Mouse (Mus musculus) liver, embryonic 16.5 days (tissue): Measurements from ENCODE around the gene Proca1. TPM values are rescaled to one million over a fixed set of nuclear protein-coding genes. Genes with fewer than 3 reads are reported as not detected.

Experiments used
- ATAC-seq: fragments of 200-750 bp; cut with Nextera tagmentation; 2 replicates; pipeline ENCODE4 v1.8.0; 2017; ENCODE audit warnings: low read depth, mild to moderate bottlenecking, moderate number of reproducible peaks, moderate library complexity
- H3K27ac ChIP-seq: fragments of 300-500 bp; sonication (generic); 2 replicates; pipeline ENCODE4 v1.5.1; 2014; ENCODE audit warnings: mild to moderate bottlenecking, low read length
- H3K27me3 ChIP-seq: fragments of 300-500 bp; sonication (generic); 2 replicates; pipeline ENCODE4 v1.6.1; 2014; ENCODE audit warnings: low read depth, low read length, mixed read lengths; ENCODE audit not compliant: control insufficient read depth, insufficient read depth
- H3K36me3 ChIP-seq: fragments of 300-500 bp; sonication (generic); 2 replicates; pipeline ENCODE4 v1.6.1; 2014; ENCODE audit warnings: mild to moderate bottlenecking; ENCODE audit not compliant: control insufficient read depth, insufficient read depth
- H3K4me1 ChIP-seq: fragments of 300-500 bp; sonication (generic); 2 replicates; pipeline ENCODE4 v1.6.1; 2014; ENCODE audit warnings: low read depth, low read length, mixed read lengths; ENCODE audit not compliant: control insufficient read depth
- H3K4me2 ChIP-seq: fragments of 300-500 bp; sonication (generic); 2 replicates; pipeline ENCODE4 v1.6.1; 2014; ENCODE audit warnings: low read depth, low read length, mixed read lengths
- H3K4me3 ChIP-seq: fragments of 300-500 bp; sonication (generic); 2 replicates; pipeline ENCODE4 v1.5.1; 2014; ENCODE audit warnings: low read depth, mild to moderate bottlenecking, low read length
- H3K9ac ChIP-seq: fragments of 300-500 bp; sonication (generic); 2 replicates; pipeline ENCODE4 v1.6.1; 2014; ENCODE audit warnings: low read depth, low read length
- H3K9me3 ChIP-seq: fragments of 300-500 bp; sonication (generic); replicated peaks from 2 replicates; pipeline ENCODE4 v1.6.1; 2016; ENCODE audit warnings: low read length; ENCODE audit not compliant: control insufficient read depth
- whole genome bisulfite sequencing: fragments of 180-500 bp; shearing (Covaris S2); extraction: QIAGEN DNeasy Blood & Tissue Kit; methylation state at CpG from one replicate; pipeline ENCODE4 v1.1.7; 2014; ENCODE audit not compliant: insufficient replicate concordance; 5-methylcytosine and 5-hydroxymethylcytosine counted together
- polyA plus RNA-seq: library from polyadenylated mRNA; unstranded; fragments of >200 nt; fragmentation: Nextera tagmentation; extraction: Ambion mirVana; gene quantifications from 2 replicates; pipeline ENCODE4 v1.2.1, GENCODE M21; 2015

The Proca1 gene
- polyA plus RNA-seq, 1 experiment from 2014 or later: 0.44 TPM

DNA sequence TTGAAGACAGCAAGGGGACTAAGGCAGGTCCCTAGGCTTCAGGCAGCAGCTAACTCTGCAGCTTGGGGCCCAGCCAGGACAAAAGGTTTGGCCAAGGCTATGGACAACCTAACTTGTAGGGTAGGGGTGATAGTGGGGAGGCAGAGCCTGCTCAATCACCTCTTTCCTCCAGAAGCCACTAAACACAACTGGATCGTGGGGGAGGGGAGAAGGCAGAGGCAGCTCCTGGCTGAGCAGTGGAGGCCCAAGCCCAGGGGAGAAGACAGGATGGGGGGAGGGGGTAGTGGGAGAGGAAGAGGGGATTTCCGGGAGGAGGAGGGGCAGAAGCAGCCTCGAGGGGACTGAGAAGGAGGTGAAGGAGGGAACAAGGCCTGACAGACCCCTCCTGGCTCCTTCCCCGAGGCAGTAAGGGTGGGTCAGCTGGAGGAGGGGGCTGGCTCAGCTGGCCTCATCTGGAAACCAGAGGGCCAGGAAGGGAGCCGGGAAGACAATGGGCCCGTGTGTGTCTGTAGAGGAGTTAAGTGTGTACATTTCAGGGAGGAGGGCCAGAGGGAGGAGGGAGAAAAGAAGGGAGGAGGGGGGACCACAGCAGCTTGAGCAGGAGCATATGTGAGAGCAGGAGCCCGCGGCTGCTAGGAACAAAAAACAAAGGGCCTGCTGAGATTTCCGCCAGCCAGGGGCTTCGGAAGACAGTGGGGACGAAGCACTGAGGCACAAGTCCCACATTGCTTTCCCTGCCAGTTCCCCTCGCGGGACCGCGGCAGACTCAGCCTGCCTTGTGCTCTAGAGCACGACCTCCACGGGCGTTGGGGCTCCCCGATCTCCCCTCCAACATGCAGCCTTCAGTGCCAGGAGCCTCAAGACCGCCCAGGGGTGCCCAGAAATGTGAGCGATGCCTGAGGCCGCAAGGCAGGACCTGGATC lies 29.2 kb upstream of the Proca1 start:
- Histone ChIP-seq H3K4me3 (peak overlapping the region; percentile 96), H3K4me2 (peak overlapping the region; percentile 100), H3K27me3 (no peaks in the 10 kb centered on the region), H3K9ac (peak overlapping the region; percentile 98), H3K36me3 (peaks cover 26% of the 10 kb centered on the region), H3K27ac (peak overlapping the region; percentile 87), H3K9me3 (no peaks in the 10 kb centered on the region), H3K4me1 (peaks cover 76% of the 10 kb centered on the region)
- under 1% methylated on average over 22 of the region's 22 CpGs for WGBS
- no peak for ATAC-seq

DNA sequence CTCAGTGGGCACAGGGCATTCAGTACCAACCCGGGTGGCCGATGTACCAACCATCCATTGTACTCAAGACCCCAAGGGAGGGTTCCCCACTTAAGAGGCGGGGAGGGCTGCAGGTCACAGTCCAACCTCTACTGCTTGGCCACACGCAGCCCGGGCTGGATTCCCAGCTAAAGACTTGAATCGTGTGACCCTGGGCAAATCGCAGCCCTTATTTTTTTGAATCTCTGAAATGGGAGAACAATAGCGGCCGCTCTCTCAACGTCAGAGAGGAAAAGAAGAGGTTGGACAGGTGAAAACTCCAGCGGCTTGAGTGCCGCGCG lies 28.6 kb upstream of the Proca1 start:
- Histone ChIP-seq H3K4me2 (peak overlapping the region; percentile 100), H3K27me3 (no peaks in the 10 kb centered on the region), H3K4me3 (peak overlapping the region; percentile 96), H3K9me3 (no peaks in the 10 kb centered on the region), H3K36me3 (peaks cover 23% of the 10 kb centered on the region), H3K27ac (peak overlapping the region; percentile 87), H3K4me1 (peaks cover 77% of the 10 kb centered on the region), H3K9ac (peak overlapping the region; percentile 98)
- WGBS: under 1% methylated on average over 14 of the region's 14 CpGs
- no peak for ATAC-seq

DNA sequence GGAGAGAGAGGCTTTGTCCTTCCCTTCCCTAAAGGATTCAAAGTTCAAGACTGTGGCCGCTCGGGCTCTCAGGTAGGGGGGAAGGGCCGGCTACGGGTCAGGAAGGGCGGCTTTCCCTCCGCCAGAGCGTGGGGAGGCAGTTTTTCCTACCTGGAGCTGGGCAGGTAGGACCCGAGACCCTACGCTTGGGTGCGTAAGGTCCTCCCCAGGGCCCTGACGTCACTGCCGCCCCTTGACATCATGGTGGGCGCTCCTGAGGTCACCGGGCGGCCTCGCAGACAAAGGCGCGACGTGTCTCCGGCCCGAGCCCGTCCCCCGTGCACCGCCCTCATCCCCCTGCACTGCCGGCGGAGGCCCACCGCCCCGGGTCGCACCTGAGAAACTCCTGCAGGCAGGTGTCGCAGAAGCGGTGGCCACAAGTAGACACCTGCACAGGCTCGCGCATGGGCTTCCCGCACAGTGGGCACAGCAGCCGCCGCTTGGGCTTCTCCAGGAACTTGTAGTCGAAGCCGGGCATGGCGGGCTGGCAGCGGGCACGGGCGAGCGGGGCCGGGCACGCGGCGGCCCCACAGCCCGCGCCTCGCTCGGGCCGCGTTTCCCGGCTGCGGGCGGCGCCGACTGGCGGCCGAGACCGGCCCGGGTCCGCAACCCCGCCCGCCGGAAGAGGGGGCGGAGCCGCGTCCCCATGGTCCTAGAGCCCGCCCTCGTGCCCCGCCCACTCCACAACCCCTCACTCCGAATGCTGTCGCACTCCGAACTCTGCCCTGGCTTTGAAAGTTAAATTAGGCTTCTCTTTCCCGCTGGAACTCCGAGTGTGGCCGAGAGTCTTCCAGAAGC lies 28.1 kb upstream of the Proca1 start, which contains the start of gene Traf4:
Gene Traf4 (minus strand): TSS at position 666 of the 837 bp plus-strand sequence.
- ATAC-seq: peak; percentile 85
- WGBS: under 1% methylated on average over 75 of the region's 78 CpGs
- Histone ChIP-seq H3K4me3 (peak within 1 kb of the TSS; percentile 96), H3K4me2 (peak within 1 kb of the TSS; percentile 100), H3K27ac (peak within 1 kb of the TSS; percentile 89), H3K27me3 (no peaks in the 10 kb centered on the region), H3K9ac (peak within 1 kb of the TSS; percentile 98), H3K36me3 (peaks cover 17% of the 10 kb centered on the region), H3K9me3 (no peaks in the 10 kb centered on the region), H3K4me1 (peaks cover 79% of the 10 kb centered on the region)

DNA sequence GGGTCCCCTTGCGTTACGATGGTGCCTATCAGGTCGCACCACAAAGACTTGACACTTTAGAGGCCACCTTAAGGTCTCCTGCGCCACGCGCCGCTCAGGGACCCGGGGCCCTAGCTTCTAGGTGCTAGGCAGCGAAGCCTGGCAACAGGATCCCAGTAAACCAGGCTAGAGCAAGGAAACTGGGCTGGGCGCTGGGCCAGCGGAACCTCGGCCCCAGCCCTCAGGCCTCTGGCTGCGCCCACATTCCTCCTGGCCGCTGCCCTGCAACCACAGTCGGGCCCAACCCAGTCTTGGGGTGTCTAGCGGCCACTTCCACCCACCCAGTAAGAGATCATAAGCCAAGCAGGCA lies 27.5 kb upstream of the Proca1 start:
- H3K4me2 ChIP-seq: peak overlapping the region; percentile 100
- ATAC-seq: peak; percentile 12
- WGBS: 3% methylated on average over 16 of the region's 16 CpGs
- peaks cover 84% of the 10 kb centered on the region for H3K4me1 ChIP-seq
- no peaks in the 10 kb centered on the region for H3K9me3 ChIP-seq
- peak overlapping the region; percentile 89 for H3K27ac ChIP-seq
- no peaks in the 10 kb centered on the region for H3K27me3 ChIP-seq
- H3K4me3 ChIP-seq: peak overlapping the region; percentile 96
- H3K36me3 ChIP-seq: peaks cover 11% of the 10 kb centered on the region
- peak overlapping the region; percentile 98 for H3K9ac ChIP-seq

DNA sequence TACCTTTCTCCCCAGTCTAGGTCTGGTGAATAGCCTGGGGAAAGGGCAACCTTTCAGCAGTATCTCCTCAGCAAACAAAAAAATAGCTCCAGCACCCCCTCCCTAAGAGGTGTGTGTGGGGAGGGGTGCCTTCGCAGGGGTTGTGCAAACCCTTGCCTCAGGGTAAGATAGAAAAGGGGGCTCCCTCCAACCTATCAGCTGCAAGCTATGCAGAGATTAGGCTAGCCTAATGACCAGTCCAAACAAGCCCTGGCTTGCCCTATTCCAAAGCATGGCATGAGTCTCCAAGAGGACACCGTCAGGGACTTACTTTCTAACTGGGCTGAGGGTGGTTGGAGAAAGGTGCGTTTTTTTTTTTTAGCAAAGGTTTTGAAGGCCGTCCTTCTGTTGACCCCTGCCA lies 27.0 kb upstream of the Proca1 start:
- no peak for ATAC-seq
- H3K27ac ChIP-seq: peak overlapping the region; percentile 89
- peaks cover 7% of the 10 kb centered on the region for H3K36me3 ChIP-seq
- peak overlapping the region; percentile 100 for H3K4me2 ChIP-seq
- peak overlapping the region; percentile 96 for H3K4me3 ChIP-seq
- H3K4me1 ChIP-seq: peaks cover 83% of the 10 kb centered on the region
- H3K9ac ChIP-seq: peak overlapping the region; percentile 98
- no peaks in the 10 kb centered on the region for H3K27me3 ChIP-seq
- WGBS: 54% methylated on average over 4 of the region's 4 CpGs
- no peaks in the 10 kb centered on the region for H3K9me3 ChIP-seq

DNA sequence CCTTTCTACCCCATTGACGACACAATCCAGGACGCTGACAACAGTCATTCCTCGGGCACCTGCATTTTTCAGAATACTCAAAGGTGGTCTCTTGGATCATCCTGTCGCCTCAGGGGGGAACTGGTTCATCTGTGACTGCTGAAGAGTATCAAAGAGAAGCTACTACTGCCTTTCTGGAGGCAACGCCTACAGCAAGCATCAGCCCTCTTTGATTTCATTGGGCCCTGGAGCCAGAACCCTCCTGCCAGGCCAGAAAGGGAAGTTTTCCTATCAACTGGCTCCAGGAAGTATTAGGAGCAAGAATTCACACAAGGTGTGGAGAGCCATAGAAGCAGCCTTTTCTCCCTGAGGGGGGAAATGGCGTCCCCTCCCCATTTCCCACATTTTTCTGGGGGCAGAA lies 26.6 kb upstream of the Proca1 start:
- Histone ChIP-seq H3K4me1 (peaks cover 81% of the 10 kb centered on the region), H3K9ac (no peak overlapping the region), H3K4me3 (no peak overlapping the region), H3K36me3 (peaks cover 4% of the 10 kb centered on the region; the same call in 1 of the 2 replicates), H3K27ac (no peak overlapping the region), H3K9me3 (no peaks in the 10 kb centered on the region), H3K27me3 (no peaks in the 10 kb centered on the region), H3K4me2 (no peak overlapping the region)
- WGBS: 63% methylated on average over 6 of the region's 6 CpGs
- no peak for ATAC-seq

DNA sequence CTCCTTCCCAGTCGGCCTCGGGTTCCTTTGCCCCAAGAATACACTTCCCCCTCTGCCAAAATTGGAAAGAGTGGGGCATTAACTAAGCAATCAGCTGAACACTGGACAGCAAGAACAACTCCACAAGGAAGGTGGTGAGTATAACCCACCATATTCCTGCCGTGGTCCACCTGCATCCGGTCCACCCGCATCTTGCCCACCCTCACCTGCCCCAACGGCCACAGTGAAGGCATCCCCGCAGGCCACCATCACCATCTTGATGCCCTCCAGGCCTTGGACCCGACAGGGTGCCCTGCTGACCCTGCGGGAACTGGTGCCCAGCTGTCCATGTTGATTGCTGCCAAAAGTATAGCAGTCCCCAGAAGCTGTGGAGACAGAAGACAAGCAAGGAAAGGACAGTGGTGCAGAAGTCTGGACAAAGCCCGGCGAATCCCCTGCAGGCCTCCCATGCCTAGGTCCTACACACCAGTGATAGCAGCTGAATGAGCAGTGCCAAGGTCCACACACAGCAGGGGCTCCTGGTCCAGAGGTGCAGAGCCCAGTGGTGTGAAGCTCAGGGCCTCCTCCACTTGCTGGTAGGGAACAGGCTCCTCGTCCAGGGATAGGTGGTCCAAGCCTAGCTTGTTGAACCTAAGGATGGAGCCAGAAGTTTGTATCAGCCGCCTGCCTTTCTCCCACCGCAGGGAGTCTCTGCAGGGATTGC lies 25.8 kb upstream of the Proca1 start:
- WGBS: 80% methylated on average over 14 of the region's 14 CpGs
- H3K27ac ChIP-seq: peak overlapping the region; percentile 91
- no peaks in the 10 kb centered on the region for H3K27me3 ChIP-seq
- H3K9me3 ChIP-seq: no peaks in the 10 kb centered on the region
- no peak overlapping the region for H3K4me3 ChIP-seq
- 0 out of 2 replicates have a peak overlapping the region, but pooled peaks have one; percentile 88 for H3K4me2 ChIP-seq
- H3K4me1 ChIP-seq: peaks cover 82% of the 10 kb centered on the region
- peak overlapping the region; percentile 12 for H3K9ac ChIP-seq
- no peak for ATAC-seq
- no peaks in the 10 kb centered on the region; the same call in 1 of the 2 replicates for H3K36me3 ChIP-seq

DNA sequence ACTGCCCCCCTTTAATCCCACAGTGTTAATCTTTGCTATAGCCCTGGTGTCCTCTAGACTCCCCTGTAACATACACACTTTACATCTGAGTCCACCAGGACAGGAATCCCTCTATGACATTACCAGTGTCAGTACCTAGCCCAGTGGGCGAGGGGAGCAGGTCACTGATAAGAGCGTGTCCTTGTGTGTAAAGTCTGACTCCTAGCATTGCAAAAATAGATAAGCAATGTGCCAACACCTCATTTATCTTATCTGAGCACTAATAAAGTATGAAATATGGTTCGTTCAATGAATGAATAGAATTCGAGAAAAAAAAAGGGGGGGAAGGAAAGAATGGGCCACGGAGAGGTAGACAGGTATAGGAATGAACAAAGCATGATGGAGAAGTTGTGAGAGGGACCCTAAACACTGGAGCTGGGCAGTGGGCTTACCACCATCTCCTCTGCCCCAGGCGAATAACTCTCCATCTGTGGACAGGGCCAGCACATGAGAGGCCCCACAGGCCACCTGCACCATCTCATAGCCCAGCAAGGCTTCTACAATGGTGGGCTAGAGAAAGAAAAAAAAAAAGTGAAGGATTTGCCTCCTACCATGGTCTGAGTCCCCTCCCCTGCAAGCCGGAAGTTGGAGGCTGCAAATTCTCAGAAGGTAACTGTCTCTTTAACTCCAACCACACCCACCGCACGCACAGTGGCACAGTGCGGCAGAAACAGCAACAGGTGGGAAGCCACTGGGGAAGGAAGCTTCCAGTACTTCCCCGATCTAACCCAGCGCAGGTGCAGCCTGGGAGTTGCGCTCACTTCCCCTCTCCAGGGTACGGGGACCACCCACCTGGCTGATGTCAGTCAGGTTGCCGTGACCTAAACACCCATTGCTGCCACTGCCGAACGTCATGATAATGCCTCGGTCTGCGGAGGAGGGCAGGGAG lies 24.4 kb upstream of the Proca1 start:
- ATAC-seq: peak; percentile 60
- Histone ChIP-seq H3K9ac (peak overlapping the region; percentile 60), H3K4me2 (peak overlapping the region; percentile 88), H3K4me3 (peak overlapping the region; percentile 60), H3K36me3 (no peaks in the 10 kb centered on the region), H3K9me3 (no peaks in the 10 kb centered on the region), H3K27me3 (no peaks in the 10 kb centered on the region), H3K4me1 (peaks cover 72% of the 10 kb centered on the region), H3K27ac (peak overlapping the region; percentile 91)
- 14% methylated on average over 19 of the region's 19 CpGs for WGBS
